Mouse (Mus musculus) left cerebral cortex, adult 18-20 months (tissue): ENCODE measurements around the gene Pfn2. TPM values are rescaled to one million over a fixed set of nuclear protein-coding genes. Genes with fewer than 3 reads are reported as not detected.
"Not testable (repeated sequence)": the region's sequence is repeated elsewhere in the genome, so short reads cannot be mapped to it uniquely, and the experiment has no call there.

Source experiments
- DNase-seq, 2 experiments: peaks; one replicate each; pipeline ENCODE4 v3.0.0; 2021 to 2022; ENCODE audit warnings: low spot score in 2 of 2, mixed read lengths in 1 of 2
- long read RNA-seq, 2 experiments: library from polyadenylated mRNA; stranded (forward); transcript quantifications; one replicate each; pipeline ENCODE4 v2.0.0; 2021
- total RNA-seq, 2 experiments: library from RNA; stranded (reverse); gene quantifications; 2 replicates each; pipeline ENCODE4 v1.2.3; 2021

Gene Pfn2
- total RNA-seq: 100 to 1,000 TPM; 525 to 526 TPM
- long read RNA-seq, experiment 1, transcript Pfn2-202 (3 exons, 1,879 nt): minor isoform, 28 of 614 reads
- long read RNA-seq, experiment 1, transcript Pfn2-201 (3 exons, 2,342 nt): major isoform, 522 of 614 reads
- long read RNA-seq, experiment 1, partial matches to known transcripts: 6 of 614 reads
- long read RNA-seq, experiment 1, other reads (novel, unspliced or antisense): 53 of 614 reads
- long read RNA-seq, experiment 2, transcript Pfn2-201 (3 exons, 2,342 nt): major isoform, 401 of 453 reads
- long read RNA-seq, experiment 2, transcript Pfn2-202 (3 exons, 1,879 nt): minor isoform, 18 of 453 reads
- long read RNA-seq, experiment 2, partial matches to known transcripts: 5 of 453 reads
- long read RNA-seq, experiment 2, other reads (novel, unspliced or antisense): 27 of 453 reads

DNA sequence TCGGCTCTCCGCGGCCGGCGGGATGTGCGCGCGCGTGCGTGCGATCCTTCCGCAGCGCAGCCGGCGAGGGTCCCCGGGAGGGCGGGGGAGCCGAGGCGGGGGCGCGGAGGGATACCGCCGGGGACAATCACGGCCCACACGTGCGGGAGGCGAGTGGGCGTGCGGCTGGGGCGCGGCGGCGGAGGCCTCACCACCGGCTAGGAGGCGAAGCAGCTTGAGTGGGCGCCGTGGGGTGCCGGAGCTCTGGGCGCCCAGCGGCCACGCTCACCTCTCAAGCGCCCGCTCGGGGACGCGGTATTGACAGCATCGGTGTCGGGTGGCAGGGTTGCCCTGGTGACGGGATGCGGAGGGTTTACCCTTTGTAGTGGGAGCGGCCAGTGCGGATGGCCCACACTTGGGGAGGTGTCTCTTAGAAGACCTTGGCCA, at the start of gene Pfn2:
Gene Pfn2 (minus strand): TSS at position 320 of the 426 bp plus-strand sequence.
- peak; percentile 72 to 83 for DNase-seq

DNA sequence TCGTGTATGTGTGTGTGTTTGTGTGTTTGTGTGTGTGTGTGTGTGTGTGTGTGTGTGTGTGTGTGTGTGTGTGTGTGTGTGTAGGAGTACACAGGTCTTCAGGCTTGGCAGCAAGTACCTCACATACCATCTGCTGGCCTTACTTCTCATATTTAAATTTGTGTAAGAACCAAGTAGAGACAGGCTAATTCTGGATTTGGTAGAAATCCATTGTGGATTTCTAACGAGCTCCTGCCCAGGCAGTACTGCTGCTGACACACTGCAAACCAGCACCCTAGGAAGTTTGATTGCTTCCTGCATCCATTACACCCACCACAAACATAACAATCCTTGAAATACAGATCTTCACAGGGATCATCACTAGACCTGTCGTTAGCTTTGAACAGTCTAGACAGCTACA, 35.1 kb upstream of the Pfn2 start:
- DNase-seq: peak; percentile 4 to 29

DNA sequence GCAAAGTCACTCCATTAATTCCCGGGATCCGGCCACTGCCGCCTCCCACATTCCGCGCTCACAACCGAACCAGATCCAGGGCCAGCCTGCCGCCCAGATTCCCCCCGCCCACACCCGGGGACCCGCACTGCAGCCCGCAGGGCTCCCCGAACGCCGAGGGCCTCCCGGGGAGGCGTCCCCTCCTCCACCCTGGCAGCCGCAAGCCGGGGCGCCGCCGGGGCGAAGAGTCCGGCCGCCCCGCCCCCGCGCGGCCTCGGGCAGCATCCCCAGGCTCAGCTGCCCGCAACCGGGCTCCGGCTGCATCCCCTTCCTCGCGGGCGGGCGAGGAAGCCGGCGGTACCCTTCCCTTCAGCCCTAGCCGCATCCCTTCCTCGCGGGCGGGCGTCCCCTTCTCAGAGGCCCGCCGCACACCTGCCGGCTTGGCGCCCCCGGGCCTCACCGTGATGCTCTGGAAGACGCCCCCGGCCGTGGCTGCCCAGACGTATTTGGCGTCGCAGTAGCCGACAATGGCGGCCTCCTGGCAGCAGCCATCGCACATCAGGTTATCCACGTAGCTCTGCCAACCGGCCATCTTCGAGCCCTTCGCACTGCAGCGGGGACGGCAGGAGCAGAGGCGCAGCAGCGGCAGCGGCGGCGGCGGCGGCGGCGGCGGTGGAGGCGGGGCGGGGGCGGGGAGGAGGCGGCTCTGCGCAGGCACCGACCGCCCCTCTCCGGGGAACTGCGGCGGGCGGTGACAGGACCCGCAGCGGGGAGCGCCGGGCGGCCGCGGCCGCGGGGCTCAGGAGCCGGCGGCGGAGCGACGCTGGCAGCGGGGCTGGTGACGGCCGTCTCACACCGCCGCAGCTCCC, 743 bp downstream of the Pfn2 start:
- DNase-seq: peak; percentile 51 to 57

DNA sequence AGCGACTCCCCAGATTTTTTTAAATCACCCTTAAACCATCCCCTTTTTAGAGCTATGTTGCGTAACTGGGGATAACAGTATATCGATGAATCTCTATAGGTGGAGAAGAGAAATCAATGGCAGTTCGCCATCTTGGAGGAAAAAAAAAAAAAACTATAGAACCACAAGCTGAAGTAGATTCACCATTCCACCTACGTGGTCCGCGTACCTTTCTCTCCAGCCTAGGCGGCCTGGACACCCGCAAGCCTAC, 1.3 kb downstream of the Pfn2 start:
- no peak for DNase-seq

DNA sequence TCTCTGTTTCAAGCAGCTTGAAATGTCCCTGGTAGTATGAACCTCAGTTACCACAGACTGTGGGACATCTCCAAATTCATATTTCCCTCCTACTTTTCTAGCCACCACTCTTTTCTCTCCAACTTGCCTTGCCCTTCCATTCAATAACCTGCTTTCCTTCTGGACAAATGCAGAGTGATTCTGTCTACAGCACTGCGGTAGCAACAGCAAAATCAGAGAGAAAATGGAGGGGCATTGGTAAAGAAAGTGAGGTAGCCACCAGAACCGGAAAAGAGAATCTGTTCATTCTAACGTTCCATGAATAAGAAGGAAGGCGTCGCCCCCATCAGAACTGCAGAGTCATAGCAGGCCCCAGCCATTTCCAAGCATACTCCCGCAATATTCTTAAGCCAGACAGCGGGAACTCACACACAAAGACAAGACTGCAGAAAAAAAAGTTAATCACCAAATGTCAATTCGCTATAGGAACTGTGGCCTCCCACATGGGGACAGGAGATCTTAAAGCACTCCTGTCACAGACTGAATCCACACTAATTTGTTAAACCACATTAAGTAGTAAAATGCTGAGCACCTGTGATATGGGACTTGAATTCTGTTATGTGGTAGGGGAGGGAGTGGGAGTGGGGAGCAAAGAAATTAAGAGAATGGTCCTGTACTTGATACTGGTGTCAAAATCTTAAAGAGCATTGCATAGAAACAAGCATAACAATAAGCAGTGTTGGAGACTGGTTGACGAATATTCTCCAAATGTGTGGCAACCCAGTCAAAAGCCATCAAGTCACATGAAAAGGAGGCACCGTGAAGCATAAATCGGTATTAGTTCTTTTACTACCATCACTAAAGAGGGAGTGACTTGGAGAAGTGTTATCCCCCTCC, 1.9 kb downstream of the Pfn2 start:
- DNase-seq: peak; percentile 41 to 45

DNA sequence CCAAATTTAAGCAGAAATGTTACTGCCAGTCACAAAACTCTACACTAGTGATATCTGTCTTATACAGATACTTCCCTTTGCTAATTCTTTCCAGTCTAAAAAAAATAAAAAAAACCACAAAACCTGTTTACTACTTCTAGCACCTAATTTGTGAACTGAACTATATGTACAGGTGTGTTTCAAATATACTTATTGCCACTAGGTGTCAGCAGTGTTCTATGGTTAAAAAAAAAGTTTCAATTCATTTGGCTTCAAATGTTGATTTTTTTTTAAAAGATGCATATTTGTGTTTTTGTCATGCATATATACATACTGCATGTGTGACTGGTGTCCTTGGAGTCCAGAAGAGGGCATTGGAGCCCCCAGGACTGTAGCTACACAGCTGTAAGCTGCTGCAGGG, 4.1 kb downstream of the Pfn2 start:
- no peak for DNase-seq

DNA sequence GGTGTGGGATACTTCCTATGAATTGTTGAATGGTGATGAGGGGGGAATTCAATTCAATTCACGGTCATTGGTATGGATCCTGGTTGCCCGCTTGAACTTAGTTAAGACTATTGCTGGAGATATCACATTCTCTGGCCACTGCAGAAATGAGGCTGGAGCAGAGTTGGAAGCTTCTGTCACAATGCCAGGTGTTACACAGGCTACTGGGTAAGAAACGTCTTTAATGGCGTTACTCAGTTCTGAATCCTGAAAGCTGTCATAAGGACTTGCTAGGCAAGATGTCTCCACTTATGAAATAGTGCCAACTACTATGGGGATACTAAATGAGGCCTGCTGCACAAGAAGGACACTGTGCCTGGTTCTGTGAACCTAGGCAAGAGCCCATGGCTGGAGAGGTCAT, 11.0 kb downstream of the Pfn2 start:
- DNase-seq: no peak

DNA sequence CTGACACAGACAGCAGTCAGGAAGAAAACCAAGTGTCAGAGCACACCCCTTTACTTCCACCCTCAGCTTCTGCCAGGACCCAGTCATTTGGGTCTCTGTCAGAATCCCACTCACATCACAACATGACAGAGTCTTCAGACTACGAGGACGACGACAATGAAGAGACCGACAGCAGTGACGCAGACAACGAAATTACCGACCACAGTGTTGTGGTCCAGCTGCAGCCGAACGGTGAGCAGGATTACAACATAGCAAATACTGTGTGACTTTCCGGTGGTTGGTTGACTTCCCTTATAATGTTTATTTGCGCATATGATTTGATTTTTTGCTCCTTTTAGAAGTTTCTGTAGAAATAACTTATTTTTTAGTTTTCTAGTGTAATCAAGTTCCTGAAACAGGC, 14.3 kb downstream of the Pfn2 start:
- DNase-seq: no peak

DNA sequence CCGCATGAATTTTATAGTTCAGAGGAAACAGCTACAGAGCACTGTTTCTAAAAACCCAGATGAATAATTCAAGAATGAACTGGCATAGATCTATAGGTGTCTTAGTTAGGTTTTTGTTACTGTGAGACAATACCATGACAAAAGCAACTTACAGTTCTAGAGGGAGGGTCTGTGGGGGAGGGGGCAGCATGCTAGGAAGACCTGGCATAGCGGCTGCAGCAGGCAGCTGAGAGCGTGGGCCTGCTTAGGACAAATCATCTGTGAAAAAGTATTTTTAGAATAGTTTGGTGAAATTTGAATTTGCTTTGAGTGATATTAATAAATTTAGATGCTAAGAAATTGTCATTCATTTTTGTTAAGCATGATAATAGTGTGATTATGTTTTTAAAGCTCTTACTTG, 22.0 kb downstream of the Pfn2 start:
- no peak for DNase-seq

DNA sequence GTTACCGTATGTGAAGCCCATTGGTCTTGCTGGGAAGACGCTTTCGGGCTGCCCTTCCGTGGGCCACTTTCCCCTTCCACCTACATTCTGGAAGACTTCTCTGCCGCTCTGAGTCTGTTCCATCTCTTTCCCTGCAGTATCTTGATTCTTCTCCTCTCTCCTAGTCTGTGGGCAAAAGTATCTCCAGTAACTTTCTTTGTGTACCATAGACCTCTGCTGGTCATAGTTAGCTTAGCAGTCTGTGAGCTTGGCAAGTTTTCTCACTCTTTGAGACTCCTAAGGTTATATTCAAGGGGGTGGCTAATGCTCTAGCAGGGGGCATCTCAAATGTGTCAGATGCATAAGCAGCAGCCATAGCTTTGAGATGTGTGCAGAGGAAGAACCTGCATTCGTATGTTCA, 32.4 kb downstream of the Pfn2 start:
- DNase-seq: no peak

DNA sequence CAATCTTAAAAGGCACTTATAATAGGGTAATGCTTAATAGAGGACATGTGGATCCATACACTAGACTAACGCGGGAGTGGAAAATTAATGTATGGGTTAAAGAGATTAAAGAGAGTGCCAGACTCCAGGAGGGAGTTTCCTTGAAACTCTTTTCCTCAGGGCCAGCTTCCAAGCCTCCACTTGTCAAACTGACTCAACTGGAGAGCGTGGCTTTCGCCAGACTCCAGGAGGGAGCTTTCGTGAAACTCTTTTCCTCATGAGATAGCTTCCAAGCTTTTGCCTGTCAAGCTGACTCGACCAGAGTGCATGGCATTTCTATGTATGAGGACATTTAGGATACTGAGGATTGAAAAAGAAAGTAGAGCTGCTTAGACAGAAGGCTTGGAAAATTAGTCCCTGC, 52.8 kb downstream of the Pfn2 start:
- DNase-seq: not testable (repeated sequence)

Other genes starting within 250 kb of the Pfn2 start
- 10 to 100 TPM; 19.9 to 22.1 TPM for gene Commd2, start 196.4 kb downstream of the Pfn2 start, total RNA-seq
- gene Ankub1, start 155.3 kb downstream of the Pfn2 start, total RNA-seq: 1 to 10 TPM in 1 of 2 experiments, under 1 TPM in 1; 0.91 to 1.8 TPM
- 10 to 100 TPM; 87.5 to 92.8 TPM for gene Rnf13, start 112.0 kb downstream of the Pfn2 start, total RNA-seq